Mouse (Mus musculus) heart, adult 2 months (tissue): ENCODE measurements around the gene Tmod3.

Source experiments
- CTCF ChIP-seq: fragments of 200-600 bp; IDR thresholded peaks from 2 replicates; pipeline ENCODE4 v1.8.1; 2022; ENCODE audit warnings: antibody characterized with exemption, mild to moderate bottlenecking, moderate library complexity
- EP300 ChIP-seq: fragments of 200-500 bp; IDR thresholded peaks from 2 replicates; pipeline ENCODE4 v1.6.1; 2011; ENCODE audit warnings: low read depth, low read length, control low read depth; ENCODE audit not compliant: insufficient read depth
- POLR2A ChIP-seq: fragments of 200-500 bp; IDR thresholded peaks from 2 replicates; pipeline ENCODE4 v1.6.1; 2011; ENCODE audit warnings: mild to moderate bottlenecking, low read depth, low read length, control low read depth; ENCODE audit not compliant: insufficient read depth

DNA sequence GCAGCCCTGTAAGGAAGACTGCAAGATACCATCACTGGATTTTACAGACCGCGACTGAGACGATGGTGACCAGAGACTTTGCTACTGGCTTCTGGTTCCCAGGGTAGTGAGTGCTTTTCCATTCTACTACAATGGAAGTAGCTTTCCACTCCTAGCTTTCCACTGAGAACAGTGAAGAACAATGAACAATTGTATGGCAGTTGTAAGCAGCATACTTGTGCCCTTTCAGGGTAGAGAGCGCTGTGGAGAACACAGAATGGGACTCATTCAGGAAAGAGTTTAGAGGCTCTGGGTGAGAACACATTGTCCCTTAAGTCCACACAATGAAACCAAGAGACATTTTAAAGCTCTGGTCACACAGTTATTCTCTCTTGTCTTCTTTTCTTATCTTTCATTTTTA, 38.1 kb upstream of the Tmod3 start:
- TF ChIP-seq POLR2A, result no peak
- TF ChIP-seq CTCF, result no peak
- TF ChIP-seq EP300, result no peak
